Mouse (Mus musculus) ES-Bruce4 (cell line): ENCODE data around the gene Lyst. TPM values are rescaled to one million over a fixed set of nuclear protein-coding genes. Genes with fewer than 3 reads are reported as not detected.

Experiments used
- H3K27ac ChIP-seq: 2 replicates; pipeline ENCODE4 v1.5.1; 2012; ENCODE audit warnings: low read length, inconsistent platforms; ENCODE audit not compliant: insufficient read depth
- H3K27me3 ChIP-seq: 2 replicates; pipeline ENCODE4 v1.6.1; 2012; ENCODE audit warnings: mild to moderate bottlenecking, low read length, inconsistent platforms; ENCODE audit not compliant: control insufficient read depth, poor library complexity, insufficient read depth, severe bottlenecking
- H3K36me3 ChIP-seq: 2 replicates; pipeline ENCODE4 v1.6.1; 2012; ENCODE audit warnings: inconsistent platforms, mild to moderate bottlenecking, low read length, moderate library complexity; ENCODE audit not compliant: control insufficient read depth, poor library complexity, insufficient read depth, severe bottlenecking
- H3K4me1 ChIP-seq: one replicate; pipeline ENCODE4 v1.8.1; 2011; ENCODE audit warnings: low read length; ENCODE audit not compliant: control insufficient read depth, insufficient read depth
- H3K4me3 ChIP-seq: 2 replicates; pipeline ENCODE4 v1.5.1; 2011; ENCODE audit warnings: low read depth, mild to moderate bottlenecking, low read length
- H3K9ac ChIP-seq: 2 replicates; pipeline ENCODE4 v1.6.1; 2012; ENCODE audit warnings: low read depth, mild to moderate bottlenecking, inconsistent platforms; ENCODE audit not compliant: poor library complexity, severe bottlenecking
- H3K9me3 ChIP-seq: replicated peaks from 2 replicates; pipeline ENCODE4 v1.6.1; 2012; ENCODE audit warnings: mild to moderate bottlenecking, low read length, inconsistent platforms; ENCODE audit not compliant: control insufficient read depth, poor library complexity, insufficient read depth, severe bottlenecking
- CTCF ChIP-seq: IDR thresholded peaks from one replicate; pipeline ENCODE4 v1.8.1; 2011; ENCODE audit warnings: low read depth, low read length
- EP300 ChIP-seq: IDR thresholded peaks from 2 replicates; pipeline ENCODE4 v1.6.1; 2011; ENCODE audit warnings: low read depth, low read length; ENCODE audit not compliant: insufficient read depth
- POLR2A ChIP-seq: IDR thresholded peaks from one replicate; pipeline ENCODE4 v1.8.1; 2011; ENCODE audit warnings: low read length; ENCODE audit not compliant: insufficient read depth
- polyA plus RNA-seq: library from polyadenylated mRNA; stranded (reverse); fragments of >200 nt; gene quantifications from 2 replicates; pipeline ENCODE4 v1.2.4, GENCODE M21; 2011; ENCODE audit warnings: low read depth; ENCODE audit not compliant: missing spikeins, insufficient read depth, insufficient read length

Lyst gene
- polyA plus RNA-seq, 1 experiment = 9.8 TPM

GRCm38 (mm10) chr13:13775778-13776494, 185.7 kb downstream of the Lyst start:
- Histone ChIP-seq H3K4me1 (no peaks in the 10 kb centered on the region), H3K9me3 (no peaks in the 10 kb centered on the region), H3K36me3 (no peaks in the 10 kb centered on the region), H3K27ac (no peak overlapping the region), H3K27me3 (no peaks in the 10 kb centered on the region), H3K9ac (no peak overlapping the region), H3K4me3 (no peak overlapping the region)
- TF ChIP-seq POLR2A (no peak), EP300 (no peak), CTCF (no peak)

DNA sequence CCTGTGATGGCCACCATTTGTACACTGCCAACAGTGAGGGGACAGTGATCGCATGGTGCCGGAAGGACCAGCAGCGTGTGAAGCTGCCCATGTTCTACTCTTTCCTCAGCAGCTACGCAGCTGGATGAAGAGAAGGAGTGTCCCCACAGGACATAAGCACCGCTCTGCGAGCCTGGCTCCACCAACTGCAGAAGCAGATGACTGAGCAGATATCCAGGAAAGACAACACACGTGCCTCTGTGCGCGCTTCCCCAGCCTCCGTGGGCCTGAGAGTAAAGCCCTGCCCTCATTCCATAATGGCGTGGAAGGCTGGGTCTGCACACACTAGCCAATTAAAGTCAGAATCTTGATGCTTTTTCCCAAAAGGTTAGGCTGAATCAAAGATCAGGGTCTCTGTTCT, 186.9 kb downstream of the Lyst start:
- Histone ChIP-seq H3K27ac (no peak overlapping the region), H3K4me3 (no peak overlapping the region), H3K9me3 (no peaks in the 10 kb centered on the region), H3K27me3 (no peaks in the 10 kb centered on the region), H3K4me1 (no peaks in the 10 kb centered on the region), H3K9ac (no peak overlapping the region), H3K36me3 (no peaks in the 10 kb centered on the region)
- TF ChIP-seq CTCF = no peak
- no peak for TF ChIP-seq POLR2A

DNA sequence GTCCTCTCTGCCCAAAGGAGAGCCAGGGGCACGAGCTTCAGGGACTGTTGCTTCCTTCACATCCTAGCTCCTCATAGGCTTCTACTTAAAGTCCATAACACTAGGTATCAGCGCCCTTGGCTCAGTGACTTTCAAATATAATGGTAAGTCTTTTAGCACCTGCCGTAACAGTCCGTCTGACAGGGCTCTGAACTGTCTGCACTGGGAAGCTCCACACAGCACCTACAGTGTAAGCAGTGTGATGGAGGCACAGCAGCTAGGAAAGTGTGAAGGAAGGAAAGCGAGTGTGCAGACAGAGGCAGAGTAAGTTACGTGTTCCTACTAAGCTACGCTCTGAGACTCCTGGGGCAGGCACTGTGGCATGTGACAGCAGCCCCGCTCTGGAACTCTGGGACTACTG, 187.5 kb downstream of the Lyst start:
- Histone ChIP-seq H3K9ac (no peak overlapping the region), H3K9me3 (no peaks in the 10 kb centered on the region)
- TF ChIP-seq CTCF = no peak
- no peak for TF ChIP-seq POLR2A
- TF ChIP-seq EP300 = no peak

DNA sequence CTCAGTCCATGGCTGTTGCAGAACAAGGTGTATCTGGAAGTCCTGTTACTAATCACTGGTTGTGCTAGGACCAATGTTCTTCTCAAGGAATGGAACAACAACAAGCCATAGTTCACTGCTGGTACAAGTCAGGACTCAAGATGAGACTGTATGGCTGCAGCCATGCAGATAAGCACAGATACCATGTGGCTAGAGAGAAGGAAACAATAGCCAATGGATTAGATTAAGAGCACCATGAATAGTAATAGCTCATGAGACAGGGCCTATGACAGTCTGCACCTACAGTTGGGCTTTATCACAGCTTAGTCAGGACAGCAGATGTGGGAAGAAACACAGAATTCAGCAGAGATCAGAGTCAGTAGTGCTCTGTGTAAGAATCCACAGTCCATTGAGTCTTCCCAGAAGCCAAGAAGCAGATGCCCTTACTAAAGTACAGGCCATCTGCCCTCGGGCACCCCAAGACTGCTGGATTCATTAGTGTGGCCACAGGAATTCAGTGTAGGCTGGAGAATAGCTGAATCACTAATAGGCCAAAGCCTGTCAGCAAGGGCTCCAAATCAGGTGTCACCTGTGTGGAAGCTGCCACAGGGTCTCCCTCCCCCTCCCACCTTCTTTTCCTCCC, 188.8 kb downstream of the Lyst start:
- no peaks in the 10 kb centered on the region for H3K4me1 ChIP-seq
- H3K36me3 ChIP-seq = no peaks in the 10 kb centered on the region
- peaks cover 1% of the 10 kb centered on the region; the same call in 1 of the 2 replicates for H3K27me3 ChIP-seq
- no peak overlapping the region for H3K9ac ChIP-seq
- H3K27ac ChIP-seq = no peak overlapping the region
- no peak for TF ChIP-seq EP300
- TF ChIP-seq POLR2A = no peak
- TF ChIP-seq CTCF = no peak
- H3K4me3 ChIP-seq = no peak overlapping the region
- no peaks in the 10 kb centered on the region for H3K9me3 ChIP-seq

More for the DNA sequence above, 187.5 kb downstream of the Lyst start:
- H3K36me3 ChIP-seq = no peaks in the 10 kb centered on the region
- no peaks in the 10 kb centered on the region for H3K4me1 ChIP-seq
- no peaks in the 10 kb centered on the region for H3K27me3 ChIP-seq
- H3K27ac ChIP-seq = no peak overlapping the region
- no peak overlapping the region for H3K4me3 ChIP-seq

GRCm38 (mm10) chr13:13780271-13780670, 190.1 kb downstream of the Lyst start:
- Histone ChIP-seq H3K4me1 (no peaks in the 10 kb centered on the region), H3K9me3 (no peaks in the 10 kb centered on the region), H3K4me3 (no peak overlapping the region), H3K27me3 (peaks cover 8% of the 10 kb centered on the region), H3K36me3 (no peaks in the 10 kb centered on the region), H3K9ac (no peak overlapping the region), H3K27ac (no peak overlapping the region)
- no peak for TF ChIP-seq CTCF
- no peak for TF ChIP-seq POLR2A
- no peak for TF ChIP-seq EP300

DNA sequence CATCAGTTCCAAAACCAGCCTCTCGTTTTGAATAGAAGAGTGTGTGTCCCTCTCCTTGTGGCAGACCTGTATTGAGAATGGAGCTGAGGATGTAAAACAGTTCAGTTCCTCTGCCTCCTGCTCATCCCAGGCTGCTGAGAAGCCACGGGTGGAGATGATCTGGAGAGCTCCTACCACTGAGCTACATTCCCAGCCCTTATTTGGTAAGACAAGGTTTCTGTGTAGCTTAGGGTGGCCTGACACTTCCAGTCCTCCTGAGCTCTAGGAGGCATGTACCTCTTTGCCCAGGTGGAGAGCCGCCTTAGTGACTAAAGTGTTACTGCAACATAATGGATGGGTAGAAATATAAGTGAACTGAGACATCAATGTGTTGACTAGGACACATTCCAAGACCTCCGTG, 190.8 kb downstream of the Lyst start:
- TF ChIP-seq EP300 (no peak), CTCF (no peak), POLR2A (no peak)
- H3K4me3 ChIP-seq = no peak overlapping the region
- no peak overlapping the region for H3K27ac ChIP-seq
- H3K27me3 ChIP-seq = peaks cover 8% of the 10 kb centered on the region
- no peaks in the 10 kb centered on the region for H3K9me3 ChIP-seq
- H3K9ac ChIP-seq = no peak overlapping the region
- H3K36me3 ChIP-seq = no peaks in the 10 kb centered on the region
- no peaks in the 10 kb centered on the region for H3K4me1 ChIP-seq
